Comparison of ENCODE assay signal across 12 mouse cellular contexts in genomic region chr7:98542731-98543142, GRCm38 (mm10). TPM values are rescaled to one million over a fixed set of nuclear protein-coding genes. Genes with fewer than 3 reads are reported as not detected.
DNase-seq lines count a peak whose midpoint lies in the region; ATAC-seq lines count a peak whose summit lies in the region.
"Had no signal": no experiment of that assay in that cellular context is flagged by ENCODE, and none has a peak within 500 bp of the region (broad histone marks: within the 10 kb centered on the region; RNA-seq: fewer than 3 reads in every experiment).

No protein-coding gene starts in this region.

- peak; percentile 88 for ATAC-seq in frontal cortex, adult (ENCODE audit: low TSS enrichment)
- ATAC-seq in kidney, embryonic 14.5 days (ENCODE audit: low FRiP score, low TSS enrichment): 0 out of 2 replicates have a peak, but pooled peaks have one; percentile 24
- ATAC-seq: intestine, embryonic 16.5 days had no signal

- H3K27me3 ChIP-seq in kidney, embryonic 14.5 days (ENCODE audit: control insufficient read depth, insufficient read depth, low read length): no peaks in the 10 kb centered on the region
- no peaks in the 10 kb centered on the region for H3K27me3 ChIP-seq in forebrain, embryonic 10.5 days (ENCODE audit: poor library complexity, severe bottlenecking)
- H3K27me3 ChIP-seq: lung, embryonic 15.5 days; stomach, embryonic 15.5 days had no signal

- H3K4me1 ChIP-seq in kidney, embryonic 14.5 days (ENCODE audit: control insufficient read depth, insufficient read depth, low read length): peaks cover 6% of the 10 kb centered on the region
- H3K4me1 ChIP-seq in forebrain, embryonic 10.5 days: peaks cover 18% of the 10 kb centered on the region

- no peak overlapping the region for H3K4me2 ChIP-seq in kidney, embryonic 14.5 days (replicated peaks; ENCODE audit: low read depth, low read length)
- H3K4me2 ChIP-seq: lung, embryonic 15.5 days; stomach, embryonic 15.5 days had no signal

- WGBS in kidney, embryonic 14.5 days: 45% methylated on average over 6 of the region's 6 CpGs
- 84% methylated on average over 6 of the region's 6 CpGs for WGBS in forebrain, embryonic 10.5 days

- H3K36me3 ChIP-seq in kidney, embryonic 14.5 days (ENCODE audit: control insufficient read depth, insufficient read depth, low read length): no peaks in the 10 kb centered on the region
- H3K36me3 ChIP-seq in forebrain, embryonic 10.5 days (replicated peaks): no peaks in the 10 kb centered on the region
- H3K36me3 ChIP-seq: limb, embryonic 10.5 days; lung, embryonic 15.5 days; stomach, embryonic 15.5 days had no signal

- no peak overlapping the region for H3K27ac ChIP-seq in kidney, embryonic 14.5 days (ENCODE audit: low read depth, low read length)
- H3K27ac ChIP-seq in forebrain, embryonic 10.5 days: no peak overlapping the region
- H3K27ac ChIP-seq: lung, embryonic 15.5 days; stomach, embryonic 15.5 days had no signal

- H3K9me3 ChIP-seq in kidney, embryonic 14.5 days (ENCODE audit: control insufficient read depth, low read length): no peaks in the 10 kb centered on the region
- no peaks in the 10 kb centered on the region for H3K9me3 ChIP-seq in forebrain, embryonic 10.5 days
- H3K9me3 ChIP-seq: limb, embryonic 10.5 days; lung, embryonic 15.5 days; stomach, embryonic 15.5 days had no signal

- no peak for DNase-seq in frontal cortex, postnatal 14 days (ENCODE audit: low spot score in 2 of 2)
- DNase-seq in right cerebral cortex, adult 2 months (ENCODE audit: low spot score in 2 of 2): peak; percentile 37 to 41
- no peak for DNase-seq in right cerebral cortex, postnatal 10 days (ENCODE audit: low spot score in 2 of 2)
- peak; percentile 52 for DNase-seq in telencephalon, adult 2 months (ENCODE audit: low read depth, low spot score)
- DNase-seq in forebrain, embryonic 10.5 days (ENCODE audit: extremely low spot score, low spot score): no peak
- no peak for DNase-seq in adipocyte (ENCODE audit: low spot score)

- H3K9ac ChIP-seq in kidney, embryonic 14.5 days (ENCODE audit: low read depth, low read length): no peak overlapping the region
- H3K9ac ChIP-seq: lung, embryonic 15.5 days; stomach, embryonic 15.5 days had no signal

- no peak overlapping the region for H3K4me3 ChIP-seq in kidney, embryonic 14.5 days (ENCODE audit: low read length)
- no peak overlapping the region for H3K4me3 ChIP-seq in forebrain, embryonic 10.5 days
- H3K4me3 ChIP-seq: limb, embryonic 10.5 days; lung, embryonic 15.5 days; stomach, embryonic 15.5 days had no signal

RNA-seq across cellular contexts. Expression of gene Lrrc32, which starts 53.7 kb away (rescaled TPM):
- polyA plus RNA-seq in kidney, embryonic 14.5 days (2014; fragmentation: Nextera tagmentation; extraction: Ambion mirVana): 9.5 and 13.7 TPM in 2 replicates
- 4.7 and 4.8 TPM in 2 replicates for polyA plus RNA-seq in forebrain, embryonic 10.5 days (2016; fragmentation: Nextera tagmentation; extraction: Ambion mirVana)

Comparison
In these comparisons a context has a peak if more than half of its experiments do, and no peak if none do; other contexts are left out.
1. DNase-seq: peak in right cerebral cortex, adult 2 months (2 of 2) and telencephalon, adult 2 months (single experiment); none in frontal cortex, postnatal 14 days (0 of 2), right cerebral cortex, postnatal 10 days (0 of 2), forebrain, embryonic 10.5 days (single experiment) and adipocyte (single experiment).